Mouse (Mus musculus) midbrain, embryonic 10.5 days (tissue): ENCODE results near the gene Acap2. TPM values are rescaled to one million over a fixed set of nuclear protein-coding genes. Genes with fewer than 3 reads are reported as not detected.

Source experiments
- DNase-seq: peaks from one replicate; pipeline ENCODE4 v3.0.0-alpha.2; 2017; ENCODE audit warnings: low spot score
- H3K27ac ChIP-seq: fragments of 300-500 bp; sonication (generic); replicated peaks from 2 replicates; pipeline ENCODE4 v1.5.1; 2016; ENCODE audit warnings: mild to moderate bottlenecking
- H3K27me3 ChIP-seq: fragments of 300-500 bp; sonication (generic); 2 replicates; pipeline ENCODE4 v1.6.1; 2016; ENCODE audit warnings: low read depth, mild to moderate bottlenecking; ENCODE audit not compliant: poor library complexity, severe bottlenecking
- H3K36me3 ChIP-seq: fragments of 300-500 bp; sonication (generic); 2 replicates; pipeline ENCODE4 v1.6.1; 2016; ENCODE audit warnings: mild to moderate bottlenecking, moderate library complexity
- H3K4me1 ChIP-seq: fragments of 300-500 bp; sonication (generic); 2 replicates; pipeline ENCODE4 v1.6.1; 2016
- H3K4me3 ChIP-seq: fragments of 300-500 bp; sonication (generic); 2 replicates; pipeline ENCODE4 v1.5.1; 2016; ENCODE audit warnings: mild to moderate bottlenecking, moderate library complexity
- H3K9me3 ChIP-seq: fragments of 300-500 bp; sonication (generic); replicated peaks from 2 replicates; pipeline ENCODE4 v1.6.1; 2016; ENCODE audit warnings: mild to moderate bottlenecking
- WGBS: fragments of 180-500 bp; shearing (Covaris S2); methylation state at CpG from one replicate; pipeline ENCODE4 v1.1.7; 2016; 5-methylcytosine and 5-hydroxymethylcytosine counted together
- polyA plus RNA-seq: library from polyadenylated mRNA; unstranded; fragments of >200 nt; fragmentation: Nextera tagmentation; extraction: Ambion mirVana; gene quantifications from 2 replicates; pipeline ENCODE4 v1.2.1, GENCODE M21; 2016

The Acap2 gene
- polyA plus RNA-seq, 1 experiment from 2014 or later: 16.9 TPM

DNA sequence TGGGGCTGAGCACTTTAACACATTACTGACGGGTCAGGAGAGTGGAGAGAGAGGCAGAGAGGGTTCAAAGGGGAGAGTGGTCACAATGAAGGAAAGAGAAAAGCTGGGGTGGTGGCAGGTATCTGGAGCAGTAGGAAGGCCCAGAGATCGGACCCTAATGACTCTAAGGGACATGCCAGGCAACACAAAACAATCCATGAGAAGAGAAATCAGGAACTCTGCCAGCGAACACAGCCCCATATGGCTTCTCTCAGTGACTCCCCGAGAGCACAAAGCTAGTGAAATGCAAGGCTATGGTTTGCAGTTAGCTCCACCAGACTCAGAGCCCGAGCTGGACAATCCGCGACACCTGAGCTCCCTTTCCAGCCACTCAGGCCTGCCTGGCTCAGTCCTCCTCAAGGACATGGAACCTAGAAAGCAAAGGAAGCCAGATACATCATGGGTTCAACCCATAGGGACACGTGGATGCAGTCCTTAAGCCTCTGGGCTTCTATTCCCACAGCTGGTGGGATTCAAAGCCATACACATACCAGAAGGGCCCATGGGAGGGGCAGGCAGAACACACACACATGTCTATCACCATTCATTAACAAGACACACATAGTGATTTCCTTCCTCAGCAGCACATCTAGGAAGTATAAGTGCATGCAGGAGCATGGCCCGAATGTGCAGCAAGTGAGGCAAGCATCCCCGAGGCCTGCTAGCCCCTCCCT lies 153.7 kb downstream of the Acap2 start:
- Histone ChIP-seq H3K9me3 (no peaks in the 10 kb centered on the region), H3K36me3 (no peaks in the 10 kb centered on the region), H3K4me1 (peaks cover 21% of the 10 kb centered on the region), H3K27me3 (no peaks in the 10 kb centered on the region), H3K27ac (no peak overlapping the region), H3K4me3 (no peak overlapping the region)
- DNase-seq: no peak
- WGBS: 92% methylated on average over 10 of the region's 10 CpGs

DNA sequence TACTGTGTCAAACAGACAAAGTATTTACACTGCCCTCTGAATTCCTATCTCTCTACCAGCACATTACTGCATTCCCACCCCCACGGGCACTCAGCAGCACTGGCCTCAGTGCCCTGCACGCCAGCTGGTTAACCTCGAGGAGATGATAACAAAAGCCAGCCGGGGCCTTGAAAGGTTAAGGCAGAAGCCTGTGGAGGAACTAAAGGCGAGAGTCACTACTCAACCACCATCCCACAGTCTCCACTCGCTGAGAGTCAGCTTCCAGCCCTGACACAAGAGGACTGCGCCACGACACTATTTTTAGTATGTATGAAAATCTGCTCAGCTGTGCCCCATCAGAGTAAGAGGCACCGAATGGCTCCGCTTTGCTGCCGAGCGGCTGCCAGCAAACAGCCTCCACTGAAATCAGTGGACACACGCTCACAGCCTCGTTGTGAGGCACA lies 154.8 kb downstream of the Acap2 start:
- WGBS: 85% methylated on average over 14 of the region's 14 CpGs

DNA sequence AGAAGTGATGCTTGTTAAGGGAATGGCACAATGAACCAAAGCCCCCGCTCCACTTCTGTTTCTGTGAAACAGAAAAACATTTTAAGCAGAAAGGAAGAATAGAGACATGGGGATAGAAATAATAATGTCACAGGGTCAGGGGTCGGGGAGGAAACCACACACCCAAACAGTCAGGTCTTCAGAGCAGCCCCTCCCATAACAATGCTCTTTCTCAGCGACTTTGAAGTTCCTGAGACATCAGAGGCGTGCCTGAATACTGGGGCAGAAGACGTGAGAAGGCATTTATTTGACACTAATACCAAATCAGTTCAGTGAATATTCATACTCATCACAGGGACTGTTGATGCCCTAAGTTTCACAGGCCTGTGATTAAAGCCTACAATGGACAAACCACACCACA lies 155.8 kb downstream of the Acap2 start:
- 67% methylated on average over 5 of the region's 5 CpGs for WGBS
- Histone ChIP-seq H3K4me3 (no peak overlapping the region), H3K4me1 (peaks cover 21% of the 10 kb centered on the region), H3K36me3 (0 out of 2 replicates have a peak, but pooled peaks cover 3% of the 10 kb centered on the region), H3K27me3 (no peaks in the 10 kb centered on the region), H3K27ac (no peak overlapping the region), H3K9me3 (no peaks in the 10 kb centered on the region)
- no peak for DNase-seq

More for the DNA sequence above, 154.8 kb downstream of the Acap2 start:
- peak overlapping the region; percentile 14; the same call in 1 of the 2 replicates for H3K27ac ChIP-seq
- H3K36me3 ChIP-seq: no peaks in the 10 kb centered on the region
- H3K4me1 ChIP-seq: peaks cover 21% of the 10 kb centered on the region
- no peak overlapping the region for H3K4me3 ChIP-seq
- no peaks in the 10 kb centered on the region for H3K9me3 ChIP-seq
- DNase-seq: no peak
- no peaks in the 10 kb centered on the region for H3K27me3 ChIP-seq

DNA sequence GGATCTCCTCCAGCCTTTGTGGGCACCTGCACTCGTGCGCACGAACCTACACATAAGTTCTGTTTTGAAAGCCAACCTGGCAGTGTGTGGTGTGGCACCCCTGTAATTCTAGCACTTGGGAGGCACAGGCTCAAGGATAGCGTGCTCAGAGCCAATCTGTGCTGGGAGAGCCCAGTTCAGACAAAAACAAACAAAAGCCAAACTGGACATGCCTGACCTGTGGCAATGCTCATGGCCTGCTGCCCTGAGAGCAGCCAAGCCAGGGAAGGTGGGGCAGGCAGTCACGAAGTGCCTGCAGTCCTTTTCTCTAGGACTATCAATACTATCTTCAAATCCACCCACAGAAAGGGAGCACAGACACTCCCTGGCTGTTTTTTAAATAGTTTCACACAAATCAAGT lies 157.9 kb downstream of the Acap2 start:
- DNase-seq: no peak
- no peaks in the 10 kb centered on the region for H3K9me3 ChIP-seq
- H3K27ac ChIP-seq: no peak overlapping the region
- no peak overlapping the region for H3K4me3 ChIP-seq
- H3K36me3 ChIP-seq: 0 out of 2 replicates have a peak, but pooled peaks cover 3% of the 10 kb centered on the region
- H3K27me3 ChIP-seq: no peaks in the 10 kb centered on the region
- H3K4me1 ChIP-seq: peaks cover 21% of the 10 kb centered on the region
- 92% methylated on average over 5 of the region's 5 CpGs for WGBS

Other genes with a start within 250 kb of the Acap2 start
- gene Xxylt1, start 119.8 kb downstream of the Acap2 start, polyA plus RNA-seq: 13.6 and 14.0 TPM in 2 replicates
- 96.7 and 101 TPM in 2 replicates for gene Ppp1r2, start 74.0 kb upstream of the Acap2 start, polyA plus RNA-seq
- gene Apod, start 113.6 kb upstream of the Acap2 start, polyA plus RNA-seq: 17.4 and 29.0 TPM in 2 replicates
- 11.2 and 15.2 TPM in 2 replicates for gene Bdh1, start 221.0 kb upstream of the Acap2 start, polyA plus RNA-seq